Mouse (Mus musculus) cerebellum, adult 11 months (tissue): Measurements from ENCODE around the gene Tshz2.

Experiments
- DNase-seq: peaks from one replicate; pipeline ENCODE4 v3.0.0; 2022

Gene Tshz2

GRCm38 (mm10) chr2:169702725-169703486, 70.1 kb downstream of the Tshz2 start:
- DNase-seq: no peak

- no peak for DNase-seq
These were observed 89.0 kb downstream of the Tshz2 start for GRCm38 (mm10) chr2:169721793-169722326.

- DNase-seq: no peak
These were observed 89.5 kb downstream of the Tshz2 start for GRCm38 (mm10) chr2:169722341-169722740.

GRCm38 (mm10) chr2:169723645-169724462, 91.0 kb downstream of the Tshz2 start:
- DNase-seq: no peak

- DNase-seq: no peak
These were observed 96.0 kb downstream of the Tshz2 start for GRCm38 (mm10) chr2:169728651-169729280.

- DNase-seq: no peak
These were observed 97.8 kb downstream of the Tshz2 start for GRCm38 (mm10) chr2:169730551-169730996.

- no peak for DNase-seq
These were observed 101.2 kb downstream of the Tshz2 start for GRCm38 (mm10) chr2:169734053-169734452.

GRCm38 (mm10) chr2:169735475-169736406, 102.9 kb downstream of the Tshz2 start:
- DNase-seq: no peak

- no peak for DNase-seq
These were observed 108.2 kb downstream of the Tshz2 start for GRCm38 (mm10) chr2:169740996-169741395.

GRCm38 (mm10) chr2:169742791-169743190, 110.0 kb downstream of the Tshz2 start:
- DNase-seq: no peak

- no peak for DNase-seq
These were observed 110.5 kb downstream of the Tshz2 start for GRCm38 (mm10) chr2:169743294-169743693.

GRCm38 (mm10) chr2:169743910-169744309, 111.1 kb downstream of the Tshz2 start:
- no peak for DNase-seq

- no peak for DNase-seq
These were observed 114.4 kb downstream of the Tshz2 start for GRCm38 (mm10) chr2:169747114-169747642.

GRCm38 (mm10) chr2:169749331-169749945, 116.6 kb downstream of the Tshz2 start:
- DNase-seq: no peak

GRCm38 (mm10) chr2:169750574-169751491, 118.0 kb downstream of the Tshz2 start:
- no peak for DNase-seq

GRCm38 (mm10) chr2:169752126-169752525, 119.3 kb downstream of the Tshz2 start:
- DNase-seq: no peak

GRCm38 (mm10) chr2:169753432-169753831, 120.6 kb downstream of the Tshz2 start:
- no peak for DNase-seq

- no peak for DNase-seq
These were observed 122.3 kb downstream of the Tshz2 start for GRCm38 (mm10) chr2:169755091-169755490.

GRCm38 (mm10) chr2:169758120-169758519, 125.3 kb downstream of the Tshz2 start:
- DNase-seq: no peak

GRCm38 (mm10) chr2:169760117-169760516, 127.3 kb downstream of the Tshz2 start:
- no peak for DNase-seq
